Mouse (Mus musculus): ENCODE data around the gene Tdp1.

DNA sequence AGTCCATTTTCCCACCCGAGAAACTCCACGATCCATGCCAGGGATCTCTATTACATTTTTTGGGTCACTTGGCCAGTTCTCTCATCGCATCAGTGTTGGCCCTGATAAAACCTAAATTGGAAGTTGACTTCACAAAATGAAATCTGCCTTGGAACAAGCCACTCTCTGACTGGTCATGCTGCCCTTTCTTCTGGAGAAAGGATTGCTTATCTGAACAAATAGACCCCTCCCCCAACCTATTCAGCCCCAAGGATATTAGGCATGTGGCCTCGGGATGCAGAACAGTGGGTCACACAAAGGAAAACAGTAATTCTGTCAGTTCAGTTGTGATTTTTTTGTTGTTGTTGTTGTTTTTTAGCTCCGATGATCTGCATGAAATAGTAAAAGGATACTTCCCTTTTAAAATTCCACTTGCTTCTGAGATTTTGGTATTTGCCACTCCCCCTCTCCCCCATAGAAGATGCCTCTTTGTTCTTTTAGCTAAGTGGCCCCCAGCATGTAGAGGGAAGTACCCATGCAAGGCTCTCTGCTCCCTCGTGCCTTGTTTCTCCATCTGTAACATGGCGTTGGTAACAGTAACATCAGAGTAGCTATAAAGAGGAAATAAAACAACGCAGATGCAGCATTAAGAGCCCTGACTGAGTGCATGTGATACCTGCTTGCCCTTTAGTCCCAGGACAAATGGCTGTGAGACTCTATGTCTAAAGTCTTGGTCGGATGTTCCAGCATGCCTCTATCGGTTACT is 109.0 kb downstream of the Tdp1 start:
- TF ChIP-seq CTCF (IDR thresholded peaks at IDR 0.05; ENCODE audit: borderline replicate concordance, extremely low read depth, insufficient read depth, insufficient read length), result no peak
- TF ChIP-seq POLR2A (IDR thresholded peaks at IDR 0.05; ENCODE audit: borderline replicate concordance, extremely low read depth, insufficient read depth, insufficient read length, poor library complexity, severe bottlenecking), result no peak

All from brain, embryonic 14.5 days (tissue).